Mouse (Mus musculus) midbrain, embryonic 11.5 days (tissue): ENCODE results near the gene Saa2. TPM values are rescaled to one million over a fixed set of nuclear protein-coding genes. Genes with fewer than 3 reads are reported as not detected.

ENCODE experiments used
- ATAC-seq: fragments of 200-750 bp; cut with Nextera tagmentation; 2 replicates; pipeline ENCODE4 v1.8.0; 2017; ENCODE audit warnings: moderate TSS enrichment, moderate library complexity; ENCODE audit not compliant: low FRiP score
- DNase-seq: peaks from one replicate; pipeline ENCODE4 v3.0.0; 2015; ENCODE audit warnings: low spot score; ENCODE audit errors: missing footprints
- H3K27ac ChIP-seq: fragments of 300-500 bp; sonication (generic); 2 replicates; pipeline ENCODE4 v1.5.1; 2014; ENCODE audit warnings: low read depth, low read length
- H3K27me3 ChIP-seq: fragments of 300-500 bp; sonication (generic); 2 replicates; pipeline ENCODE4 v1.6.1; 2014; ENCODE audit warnings: mild to moderate bottlenecking, low read length, moderate library complexity, mixed read lengths; ENCODE audit not compliant: control insufficient read depth, insufficient read depth
- H3K36me3 ChIP-seq: fragments of 300-500 bp; sonication (generic); 2 replicates; pipeline ENCODE4 v1.6.1; 2014; ENCODE audit warnings: mild to moderate bottlenecking, low read length, moderate library complexity, mixed read lengths; ENCODE audit not compliant: control insufficient read depth, insufficient read depth
- H3K4me1 ChIP-seq: fragments of 300-500 bp; sonication (generic); 2 replicates; pipeline ENCODE4 v1.6.1; 2014; ENCODE audit warnings: low read length; ENCODE audit not compliant: control insufficient read depth, insufficient read depth
- H3K4me2 ChIP-seq: fragments of 300-500 bp; sonication (generic); 2 replicates; pipeline ENCODE4 v1.6.1; 2014; ENCODE audit warnings: mild to moderate bottlenecking, moderate library complexity
- H3K4me3 ChIP-seq: fragments of 300-500 bp; sonication (generic); 2 replicates; pipeline ENCODE4 v1.5.1; 2014; ENCODE audit warnings: low read depth, low read length
- H3K9ac ChIP-seq: fragments of 300-500 bp; sonication (generic); 2 replicates; pipeline ENCODE4 v1.6.1; 2014; ENCODE audit warnings: low read length
- H3K9me3 ChIP-seq: fragments of 300-500 bp; sonication (generic); 2 replicates; pipeline ENCODE4 v1.6.1; 2016; ENCODE audit warnings: low read length; ENCODE audit not compliant: control insufficient read depth
- WGBS: fragments of 180-500 bp; shearing (Covaris S2); extraction: QIAGEN DNeasy Blood & Tissue Kit; methylation state at CpG from one replicate; pipeline ENCODE4 v1.1.7; 2014; 5-methylcytosine and 5-hydroxymethylcytosine counted together
- polyA plus RNA-seq: library from polyadenylated mRNA; unstranded; fragments of >200 nt; fragmentation: Nextera tagmentation; extraction: Ambion mirVana; gene quantifications from 2 replicates; pipeline ENCODE4 v1.2.1, GENCODE M21; 2014

Saa2 gene
- polyA plus RNA-seq, 1 experiment from 2014 or later, result not detected

DNA sequence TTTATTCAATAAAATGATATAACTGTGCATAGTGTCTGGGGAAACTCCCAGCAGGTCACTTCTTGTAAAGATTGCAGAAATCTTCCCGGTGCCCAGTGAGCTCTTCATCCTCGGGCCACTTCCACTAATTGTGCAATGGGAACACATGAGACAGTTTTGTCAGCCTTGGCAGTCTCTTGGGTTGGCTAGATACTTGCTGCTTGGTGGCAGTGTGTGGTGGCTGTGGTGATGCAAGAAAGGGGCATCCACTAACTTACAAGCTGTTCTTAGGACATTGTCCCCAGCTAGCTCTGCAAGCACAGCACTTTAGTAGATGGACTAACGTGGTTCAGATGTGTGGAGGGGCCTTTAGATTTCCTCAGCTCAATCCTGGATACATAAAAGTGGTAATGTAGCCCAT, 5.8 kb upstream of the Saa2 start:
- Histone ChIP-seq H3K4me1 (no peaks in the 10 kb centered on the region), H3K36me3 (no peaks in the 10 kb centered on the region), H3K27me3 (no peaks in the 10 kb centered on the region), H3K9ac (no peak overlapping the region), H3K4me3 (no peak overlapping the region), H3K27ac (no peak overlapping the region), H3K4me2 (no peak overlapping the region), H3K9me3 (no peaks in the 10 kb centered on the region)
- DNase-seq (no peak), ATAC-seq (no peak)
- 87% methylated on average over 3 of the region's 3 CpGs for WGBS

DNA sequence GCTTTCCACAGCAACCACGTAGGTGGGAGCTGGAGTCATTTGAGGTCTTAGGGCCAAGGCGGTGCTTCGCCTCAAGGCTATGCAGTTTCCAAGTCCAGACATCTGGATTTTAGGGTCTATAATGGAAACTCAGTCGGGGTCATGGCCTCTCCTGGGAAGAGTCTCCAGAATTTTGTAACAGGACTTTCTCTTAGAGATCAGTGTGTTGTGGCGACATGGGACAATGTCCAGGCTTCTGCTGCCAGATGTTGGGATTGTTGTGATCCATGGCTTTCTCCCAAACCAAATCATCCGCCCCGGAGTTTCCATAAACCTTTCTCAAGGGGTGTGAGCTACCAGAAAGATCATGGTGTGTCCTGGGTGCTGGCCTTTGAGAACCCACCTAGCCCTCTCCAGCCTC, 5.2 kb upstream of the Saa2 start:
- 89% methylated on average over 7 of the region's 7 CpGs for WGBS
- H3K9ac ChIP-seq, result no peak overlapping the region
- H3K4me1 ChIP-seq, result no peaks in the 10 kb centered on the region
- H3K27me3 ChIP-seq, result no peaks in the 10 kb centered on the region
- ATAC-seq (no peak), DNase-seq (no peak)
- no peak overlapping the region for H3K27ac ChIP-seq
- H3K4me3 ChIP-seq, result no peak overlapping the region
- H3K36me3 ChIP-seq, result no peaks in the 10 kb centered on the region
- H3K9me3 ChIP-seq, result no peaks in the 10 kb centered on the region
- H3K4me2 ChIP-seq, result no peak overlapping the region

- Histone ChIP-seq H3K4me3 (no peak overlapping the region), H3K4me2 (no peak overlapping the region), H3K36me3 (no peaks in the 10 kb centered on the region), H3K27ac (no peak overlapping the region), H3K27me3 (no peaks in the 10 kb centered on the region), H3K9me3 (no peaks in the 10 kb centered on the region), H3K4me1 (no peaks in the 10 kb centered on the region), H3K9ac (no peak overlapping the region)
- WGBS, result 42% methylated on average over 3 of the region's 3 CpGs
- DNase-seq (no peak), ATAC-seq (no peak)
Measured at GRCm38 (mm10) chr7:46748459-46748858, 3.1 kb upstream of the Saa2 start.

- Histone ChIP-seq H3K9ac (no peak overlapping the region), H3K4me3 (no peak overlapping the region), H3K36me3 (peaks cover 10% of the 10 kb centered on the region; the same call in 1 of the 2 replicates), H3K4me1 (peaks cover 3% of the 10 kb centered on the region; the same call in 1 of the 2 replicates), H3K4me2 (no peak overlapping the region), H3K9me3 (no peaks in the 10 kb centered on the region), H3K27ac (no peak overlapping the region), H3K27me3 (no peaks in the 10 kb centered on the region)
- DNase-seq (no peak), ATAC-seq (no peak)
- 76% methylated on average over 11 of the region's 11 CpGs for WGBS
Measured at GRCm38 (mm10) chr7:46761049-46761795, 9.6 kb downstream of the Saa2 start.

DNA sequence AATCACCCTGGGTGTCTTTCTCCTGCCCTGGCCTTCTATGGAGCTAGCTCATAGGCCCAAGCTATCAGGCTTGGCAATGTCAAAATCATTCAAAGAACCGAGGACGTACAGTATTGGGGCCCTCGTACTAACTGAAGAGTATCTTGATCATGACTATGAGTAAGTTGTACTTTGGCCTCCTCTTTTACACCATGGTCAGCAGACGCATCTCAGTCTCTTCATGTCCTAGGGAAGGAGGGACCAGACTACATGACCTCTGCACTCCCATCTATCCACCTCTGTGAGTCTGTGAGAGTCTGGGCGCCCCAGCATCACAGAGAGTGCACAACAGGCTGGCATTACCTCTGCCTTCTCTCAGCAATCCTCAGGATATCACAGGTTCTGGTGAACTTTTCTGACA, 11.0 kb downstream of the Saa2 start:
- no peaks in the 10 kb centered on the region for H3K9me3 ChIP-seq
- H3K27ac ChIP-seq, result no peak overlapping the region
- peaks cover 12% of the 10 kb centered on the region; the same call in 1 of the 2 replicates for H3K36me3 ChIP-seq
- WGBS, result 94% methylated on average over 5 of the region's 5 CpGs
- ATAC-seq (no peak), DNase-seq (no peak)
- no peaks in the 10 kb centered on the region for H3K27me3 ChIP-seq
- no peak overlapping the region for H3K4me3 ChIP-seq
- peaks cover 3% of the 10 kb centered on the region; the same call in 1 of the 2 replicates for H3K4me1 ChIP-seq
- no peak overlapping the region for H3K9ac ChIP-seq
- H3K4me2 ChIP-seq, result no peak overlapping the region

- peaks cover 24% of the 10 kb centered on the region for H3K36me3 ChIP-seq
- H3K27ac ChIP-seq, result no peak overlapping the region
- H3K9ac ChIP-seq, result no peak overlapping the region
- no peak overlapping the region for H3K4me2 ChIP-seq
- no peaks in the 10 kb centered on the region for H3K27me3 ChIP-seq
- WGBS, result 66% methylated on average over 8 of the region's 8 CpGs
- H3K4me3 ChIP-seq, result no peak overlapping the region
- no peak for ATAC-seq
- no peaks in the 10 kb centered on the region for H3K9me3 ChIP-seq
- no peak for DNase-seq
- peaks cover 3% of the 10 kb centered on the region; the same call in 1 of the 2 replicates for H3K4me1 ChIP-seq
Measured at GRCm38 (mm10) chr7:46764672-46765071, 13.1 kb downstream of the Saa2 start.

DNA sequence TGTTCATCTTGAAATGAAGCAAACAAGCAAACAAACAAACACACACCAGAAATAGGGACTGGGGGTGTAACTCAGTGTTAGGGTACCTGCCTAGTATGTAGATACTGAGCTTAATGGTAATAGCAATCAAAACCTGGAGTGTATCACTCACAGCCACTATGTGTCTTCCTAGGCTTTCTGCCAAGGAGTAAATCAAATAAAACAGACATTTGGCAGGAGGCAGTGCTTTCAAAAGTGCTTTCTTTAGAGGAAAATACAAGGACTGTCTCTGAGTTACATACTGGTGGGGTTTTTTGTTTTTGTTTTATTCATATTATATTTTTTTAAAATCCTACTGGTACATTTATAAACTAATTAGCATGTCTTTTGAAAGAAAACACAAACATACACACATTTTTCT, 15.8 kb downstream of the Saa2 start:
- DNase-seq, result no peak
- H3K9ac ChIP-seq, result no peak overlapping the region
- no peak for ATAC-seq
- H3K9me3 ChIP-seq, result no peaks in the 10 kb centered on the region
- peaks cover 3% of the 10 kb centered on the region; the same call in 1 of the 2 replicates for H3K4me1 ChIP-seq
- H3K27me3 ChIP-seq, result no peaks in the 10 kb centered on the region
- no peak overlapping the region for H3K27ac ChIP-seq
- H3K4me2 ChIP-seq, result no peak overlapping the region
- H3K36me3 ChIP-seq, result peaks cover 22% of the 10 kb centered on the region
- H3K4me3 ChIP-seq, result no peak overlapping the region

- Histone ChIP-seq H3K9me3 (no peaks in the 10 kb centered on the region), H3K4me2 (no peak overlapping the region), H3K36me3 (peaks cover 19% of the 10 kb centered on the region), H3K27me3 (no peaks in the 10 kb centered on the region), H3K9ac (no peak overlapping the region), H3K4me1 (peaks cover 3% of the 10 kb centered on the region; the same call in 1 of the 2 replicates), H3K27ac (no peak overlapping the region), H3K4me3 (no peak overlapping the region)
- ATAC-seq (no peak), DNase-seq (no peak)
- 93% methylated on average over 7 of the region's 7 CpGs for WGBS
Measured at GRCm38 (mm10) chr7:46768451-46768850, 16.9 kb downstream of the Saa2 start.

- H3K4me3 ChIP-seq, result no peak overlapping the region
- no peaks in the 10 kb centered on the region for H3K4me1 ChIP-seq
- H3K36me3 ChIP-seq, result peaks cover 15% of the 10 kb centered on the region
- no peaks in the 10 kb centered on the region for H3K9me3 ChIP-seq
- H3K27ac ChIP-seq, result no peak overlapping the region
- 73% methylated on average over 4 of the region's 4 CpGs for WGBS
- ATAC-seq, result no peak; the same call in 1 of the 2 replicates
- no peak overlapping the region for H3K4me2 ChIP-seq
- no peaks in the 10 kb centered on the region for H3K27me3 ChIP-seq
- DNase-seq, result peak; percentile 98
- H3K9ac ChIP-seq, result no peak overlapping the region
Measured at GRCm38 (mm10) chr7:46770706-46771105, 19.1 kb downstream of the Saa2 start.
